Mouse (Mus musculus): ENCODE measurements around the gene Ccsap.

GRCm38 (mm10) chr8:123854733-123855475, 5.1 kb downstream of the Ccsap start:
- TF ChIP-seq CTCF (IDR thresholded peaks at IDR 0.05; ENCODE audit: borderline replicate concordance, insufficient read depth, low read length), result no peak
- no peak for TF ChIP-seq POLR2A (IDR thresholded peaks at IDR 0.05; ENCODE audit: low read depth, low read length)

Measured in embryonic fibroblast, embryonic 13.5 days (primary cell).